In genomic region chr6:48016090-48016521, GRCm38 (mm10) we compare ENCODE assay signal across 8 mouse cellular contexts. TPM values are rescaled to one million over a fixed set of nuclear protein-coding genes. Genes with fewer than 3 reads are reported as not detected.
DNase-seq lines count a peak whose midpoint lies in the region; ATAC-seq and TF ChIP-seq lines count a peak whose summit lies in the region.

No protein-coding gene starts in this region.

- peak overlapping the region; percentile 64 for H3K4me2 ChIP-seq in forebrain, embryonic 13.5 days
- H3K4me2 ChIP-seq in lung, postnatal 0 days (replicated peaks; ENCODE audit: low read depth, low read length): peak overlapping the region; percentile 62

- ATAC-seq in forebrain, embryonic 13.5 days: peak; percentile 96
- peak; percentile 97 for ATAC-seq in lung, postnatal 0 days

- H3K9me3 ChIP-seq in forebrain, embryonic 13.5 days (replicated peaks): no peaks in the 10 kb centered on the region
- H3K9me3 ChIP-seq in lung, postnatal 0 days (ENCODE audit: low read length): no peaks in the 10 kb centered on the region

- H3K27me3 ChIP-seq in forebrain, embryonic 13.5 days: no peaks in the 10 kb centered on the region
- no peaks in the 10 kb centered on the region for H3K27me3 ChIP-seq in lung, postnatal 0 days (replicated peaks; ENCODE audit: insufficient read depth, low read length)

- H3K27ac ChIP-seq in forebrain, embryonic 13.5 days: no peak overlapping the region
- no peak overlapping the region for H3K27ac ChIP-seq in lung, postnatal 0 days (ENCODE audit: low read length)

- no peak for TF ChIP-seq EP300 in lung, postnatal 0 days (IDR thresholded peaks at IDR 0.05)

- H3K4me1 ChIP-seq in forebrain, embryonic 13.5 days: no peaks in the 10 kb centered on the region
- no peaks in the 10 kb centered on the region for H3K4me1 ChIP-seq in lung, postnatal 0 days (ENCODE audit: insufficient read depth, low read depth, low read length)

- H3K9ac ChIP-seq in forebrain, embryonic 13.5 days: peak overlapping the region; percentile 65
- H3K9ac ChIP-seq in lung, postnatal 0 days (replicated peaks; ENCODE audit: low read depth): no peak overlapping the region

- peaks cover 6% of the 10 kb centered on the region; the same call in 1 of the 2 replicates for H3K36me3 ChIP-seq in forebrain, embryonic 13.5 days (ENCODE audit: poor library complexity, severe bottlenecking)
- no peaks in the 10 kb centered on the region for H3K36me3 ChIP-seq in lung, postnatal 0 days (ENCODE audit: insufficient read depth, low read length)

- DNase-seq in MN1 (ENCODE audit: low spot score): peak; percentile 29
- peak; percentile 85 for DNase-seq in cerebellum, adult 11 months
- DNase-seq in heart, postnatal 4 days: peak; percentile 75
- peak; percentile 25 to 64 for DNase-seq in layer of hippocampus, adult 18-20 months (ENCODE audit: low spot score in 2 of 2)
- DNase-seq in lung, postnatal 0 days (ENCODE audit: low spot score): peak; percentile 79
- peak; percentile 5 for DNase-seq in ovary, postnatal 10 days (ENCODE audit: low spot score)
- peak; percentile 70 to 81 for DNase-seq in thymus, postnatal 10 days (ENCODE audit: low spot score in 2 of 2)

- peak overlapping the region; percentile 43 for H3K4me3 ChIP-seq in forebrain, embryonic 13.5 days
- peak overlapping the region; percentile 19; the same call in 1 of the 2 replicates for H3K4me3 ChIP-seq in lung, postnatal 0 days (ENCODE audit: low read depth, low read length)

- WGBS in forebrain, embryonic 13.5 days: 0% methylated on average over 23 of the region's 24 CpGs
- WGBS in lung, postnatal 0 days: 4% methylated on average over 23 of the region's 24 CpGs

- peak; percentile 91 for TF ChIP-seq CTCF in lung, postnatal 0 days (IDR thresholded peaks at IDR 0.05)

RNA-seq across cellular contexts. Expression of gene Zfp777, which starts 32.6 kb away (rescaled TPM):
- 6.8 and 7.4 TPM in 2 replicates for polyA plus RNA-seq in forebrain, embryonic 13.5 days (2015; fragmentation: Nextera tagmentation; extraction: Ambion mirVana)
- 10 to 100 TPM; 19.7 to 21.0 TPM for total RNA-seq in heart, postnatal 4 days (2021)
- total RNA-seq in layer of hippocampus, adult 18-20 months (2021): 10 to 100 TPM; 30.9 to 34.3 TPM
- 4.7 TPM in 2 replicates for polyA plus RNA-seq in lung, postnatal 0 days (2015; fragmentation: Nextera tagmentation; extraction: Ambion mirVana)

Comparison
In these comparisons a context has a peak if more than half of its experiments do, and no peak if none do; other contexts are left out.
1. DNase-seq: peak in every context shown above with its lines; median percentile 85 in cerebellum, adult 11 months; 79 in lung, postnatal 0 days; 76 in thymus, postnatal 10 days; 75 in heart, postnatal 4 days; 44 in layer of hippocampus, adult 18-20 months; 29 in MN1; 5 in ovary, postnatal 10 days.